Mouse (Mus musculus) midbrain, embryonic 11.5 days (tissue): Measurements from ENCODE around the gene Narf. TPM values are rescaled to one million over a fixed set of nuclear protein-coding genes. Genes with fewer than 3 reads are reported as not detected.

Experiments used
- ATAC-seq: fragments of 200-750 bp; cut with Nextera tagmentation; 2 replicates; pipeline ENCODE4 v1.8.0; 2017; ENCODE audit warnings: moderate TSS enrichment, moderate library complexity; ENCODE audit not compliant: low FRiP score
- DNase-seq: peaks from one replicate; pipeline ENCODE4 v3.0.0; 2015; ENCODE audit warnings: low spot score; ENCODE audit errors: missing footprints
- H3K27ac ChIP-seq: fragments of 300-500 bp; sonication (generic); 2 replicates; pipeline ENCODE4 v1.5.1; 2014; ENCODE audit warnings: low read depth, low read length
- H3K27me3 ChIP-seq: fragments of 300-500 bp; sonication (generic); 2 replicates; pipeline ENCODE4 v1.6.1; 2014; ENCODE audit warnings: mild to moderate bottlenecking, low read length, moderate library complexity, mixed read lengths; ENCODE audit not compliant: control insufficient read depth, insufficient read depth
- H3K36me3 ChIP-seq: fragments of 300-500 bp; sonication (generic); 2 replicates; pipeline ENCODE4 v1.6.1; 2014; ENCODE audit warnings: mild to moderate bottlenecking, low read length, moderate library complexity, mixed read lengths; ENCODE audit not compliant: control insufficient read depth, insufficient read depth
- H3K4me1 ChIP-seq: fragments of 300-500 bp; sonication (generic); 2 replicates; pipeline ENCODE4 v1.6.1; 2014; ENCODE audit warnings: low read length; ENCODE audit not compliant: control insufficient read depth, insufficient read depth
- H3K4me2 ChIP-seq: fragments of 300-500 bp; sonication (generic); 2 replicates; pipeline ENCODE4 v1.6.1; 2014; ENCODE audit warnings: mild to moderate bottlenecking, moderate library complexity
- H3K4me3 ChIP-seq: fragments of 300-500 bp; sonication (generic); 2 replicates; pipeline ENCODE4 v1.5.1; 2014; ENCODE audit warnings: low read depth, low read length
- H3K9ac ChIP-seq: fragments of 300-500 bp; sonication (generic); 2 replicates; pipeline ENCODE4 v1.6.1; 2014; ENCODE audit warnings: low read length
- H3K9me3 ChIP-seq: fragments of 300-500 bp; sonication (generic); 2 replicates; pipeline ENCODE4 v1.6.1; 2016; ENCODE audit warnings: low read length; ENCODE audit not compliant: control insufficient read depth
- WGBS: fragments of 180-500 bp; shearing (Covaris S2); extraction: QIAGEN DNeasy Blood & Tissue Kit; methylation state at CpG from one replicate; pipeline ENCODE4 v1.1.7; 2014; 5-methylcytosine and 5-hydroxymethylcytosine counted together
- polyA plus RNA-seq: library from polyadenylated mRNA; unstranded; fragments of >200 nt; fragmentation: Nextera tagmentation; extraction: Ambion mirVana; gene quantifications from 2 replicates; pipeline ENCODE4 v1.2.1, GENCODE M21; 2014

The Narf gene
- polyA plus RNA-seq, 1 experiment from 2014 or later = 65.5 TPM

GRCm38 (mm10) chr11:121204161-121205006, 32.7 kb upstream of the Narf start, which contains the start of the genes Hexdc and Ogfod3:
Gene Hexdc (plus strand): TSS chr11:121204433.
Gene Ogfod3 (minus strand): TSS chr11:121204711.
- ATAC-seq = peak; percentile 98
- H3K9ac ChIP-seq = peak within 1 kb of the TSS; percentile 81
- peak within 1 kb of the TSS; percentile 66 for H3K4me2 ChIP-seq
- peak; percentile 100 for DNase-seq
- WGBS = under 1% methylated on average over 68 of the region's 70 CpGs
- no peaks in the 10 kb centered on the region for H3K9me3 ChIP-seq
- no peaks in the 10 kb centered on the region for H3K27me3 ChIP-seq
- H3K36me3 ChIP-seq = no peaks in the 10 kb centered on the region
- H3K4me1 ChIP-seq = peaks cover 9% of the 10 kb centered on the region; the same call in 1 of the 2 replicates
- peak within 1 kb of the TSS; percentile 78 for H3K4me3 ChIP-seq
- peak within 1 kb of the TSS; percentile 69 for H3K27ac ChIP-seq

- peak; percentile 14 for DNase-seq
- Histone ChIP-seq H3K4me1 (no peaks in the 10 kb centered on the region), H3K9ac (no peak overlapping the region), H3K9me3 (no peaks in the 10 kb centered on the region), H3K27ac (no peak overlapping the region), H3K4me3 (no peak overlapping the region), H3K4me2 (no peak overlapping the region), H3K27me3 (no peaks in the 10 kb centered on the region), H3K36me3 (no peaks in the 10 kb centered on the region; the same call in 1 of the 2 replicates)
- 89% methylated on average over 3 of the region's 3 CpGs for WGBS
- ATAC-seq = no peak
Observed at GRCm38 (mm10) chr11:121216831-121217230, 20.2 kb upstream of the Narf start.

GRCm38 (mm10) chr11:121219776-121220175, 17.3 kb upstream of the Narf start:
- Histone ChIP-seq H3K9ac (no peak overlapping the region), H3K27ac (no peak overlapping the region), H3K27me3 (no peaks in the 10 kb centered on the region), H3K9me3 (no peaks in the 10 kb centered on the region), H3K4me1 (no peaks in the 10 kb centered on the region), H3K4me2 (no peak overlapping the region), H3K4me3 (no peak overlapping the region), H3K36me3 (peaks cover 12% of the 10 kb centered on the region)
- peak; percentile 76 for DNase-seq
- ATAC-seq = no peak
- WGBS = 90% methylated on average over 11 of the region's 11 CpGs

GRCm38 (mm10) chr11:121220771-121221170, 16.3 kb upstream of the Narf start:
- H3K9ac ChIP-seq = no peak overlapping the region
- H3K4me1 ChIP-seq = no peaks in the 10 kb centered on the region
- peaks cover 19% of the 10 kb centered on the region for H3K36me3 ChIP-seq
- no peaks in the 10 kb centered on the region for H3K27me3 ChIP-seq
- peak; percentile 64 for DNase-seq
- ATAC-seq = no peak
- H3K4me2 ChIP-seq = no peak overlapping the region
- no peaks in the 10 kb centered on the region for H3K9me3 ChIP-seq
- H3K27ac ChIP-seq = no peak overlapping the region
- H3K4me3 ChIP-seq = no peak overlapping the region
- 86% methylated on average over 5 of the region's 5 CpGs for WGBS

- H3K4me3 ChIP-seq = no peak overlapping the region
- WGBS = 91% methylated on average over 6 of the region's 6 CpGs
- peaks cover 21% of the 10 kb centered on the region for H3K36me3 ChIP-seq
- no peak overlapping the region for H3K4me2 ChIP-seq
- DNase-seq (no peak), ATAC-seq (no peak)
- no peaks in the 10 kb centered on the region for H3K4me1 ChIP-seq
- no peak overlapping the region for H3K27ac ChIP-seq
- no peaks in the 10 kb centered on the region for H3K9me3 ChIP-seq
- no peaks in the 10 kb centered on the region for H3K27me3 ChIP-seq
- H3K9ac ChIP-seq = no peak overlapping the region
Observed at GRCm38 (mm10) chr11:121221321-121222010, 15.6 kb upstream of the Narf start.

- 36% methylated on average over 21 of the region's 21 CpGs for WGBS
- peaks cover 11% of the 10 kb centered on the region for H3K4me1 ChIP-seq
- peak overlapping the region; percentile 10; the same call in 1 of the 2 replicates for H3K27ac ChIP-seq
- peak overlapping the region; percentile 84 for H3K4me2 ChIP-seq
- H3K27me3 ChIP-seq = no peaks in the 10 kb centered on the region
- H3K36me3 ChIP-seq = peaks cover 15% of the 10 kb centered on the region
- peak overlapping the region; percentile 77 for H3K4me3 ChIP-seq
- peak overlapping the region; percentile 75 for H3K9ac ChIP-seq
- no peaks in the 10 kb centered on the region for H3K9me3 ChIP-seq
- peak; percentile 8; the same call in 1 of the 2 replicates for ATAC-seq
- DNase-seq = no peak
Observed at GRCm38 (mm10) chr11:121228129-121229017, 8.7 kb upstream of the Narf start.

GRCm38 (mm10) chr11:121229018-121229439, 8.0 kb upstream of the Narf start, which contains the start of gene Cybc1:
Gene Cybc1 (minus strand): TSS chr11:121229322.
- H3K27ac ChIP-seq = peak within 1 kb of the TSS; percentile 10; the same call in 1 of the 2 replicates
- under 1% methylated on average over 23 of the region's 23 CpGs for WGBS

GRCm38 (mm10) chr11:121231191-121231590, 5.9 kb upstream of the Narf start:
- H3K27ac ChIP-seq = no peak overlapping the region
- DNase-seq (no peak), ATAC-seq (no peak)
- no peaks in the 10 kb centered on the region for H3K9me3 ChIP-seq
- peaks cover 14% of the 10 kb centered on the region for H3K4me1 ChIP-seq
- H3K27me3 ChIP-seq = no peaks in the 10 kb centered on the region
- H3K4me2 ChIP-seq = no peak overlapping the region
- no peak overlapping the region for H3K4me3 ChIP-seq
- H3K36me3 ChIP-seq = no peaks in the 10 kb centered on the region
- 85% methylated on average over 4 of the region's 4 CpGs for WGBS
- H3K9ac ChIP-seq = no peak overlapping the region

More at GRCm38 (mm10) chr11:121229018-121229439, 8.0 kb upstream of the Narf start, which contains the start of gene Cybc1:
- peak within 1 kb of the TSS; percentile 77 for H3K4me3 ChIP-seq
- DNase-seq (peak; percentile 97), ATAC-seq (peak; percentile 88)
- peak within 1 kb of the TSS; percentile 75 for H3K9ac ChIP-seq
- H3K27me3 ChIP-seq = no peaks in the 10 kb centered on the region
- H3K36me3 ChIP-seq = peaks cover 14% of the 10 kb centered on the region
- peaks cover 11% of the 10 kb centered on the region for H3K4me1 ChIP-seq
- peak within 1 kb of the TSS; percentile 84 for H3K4me2 ChIP-seq
- H3K9me3 ChIP-seq = no peaks in the 10 kb centered on the region
